Mouse (Mus musculus) ovary, postnatal 14 days (tissue): ENCODE data around the gene Bend4.

Source experiments
- DNase-seq: peaks from one replicate; pipeline ENCODE4 v3.0.0; 2022; ENCODE audit warnings: low spot score

The Bend4 gene

DNA sequence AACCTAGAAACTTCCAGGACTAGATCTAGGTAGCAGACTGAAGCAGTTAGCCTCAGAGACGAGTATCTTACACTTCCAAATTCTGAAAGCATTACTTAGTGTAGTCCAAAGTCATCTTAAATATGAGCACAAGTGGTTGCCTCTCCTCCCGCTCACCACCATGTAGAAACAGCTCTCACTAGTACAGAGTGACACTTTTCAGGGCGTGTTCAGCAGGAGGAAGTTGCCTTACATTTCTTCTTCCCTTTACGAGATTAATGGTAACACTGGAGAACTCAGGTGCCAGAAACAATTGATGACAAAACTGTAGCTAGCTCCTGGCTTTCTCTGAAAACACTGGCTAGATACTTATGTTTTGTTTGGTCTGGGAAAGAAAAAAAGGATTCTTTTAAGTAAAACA, 8.7 kb downstream of the Bend4 start:
- DNase-seq: no peak

DNA sequence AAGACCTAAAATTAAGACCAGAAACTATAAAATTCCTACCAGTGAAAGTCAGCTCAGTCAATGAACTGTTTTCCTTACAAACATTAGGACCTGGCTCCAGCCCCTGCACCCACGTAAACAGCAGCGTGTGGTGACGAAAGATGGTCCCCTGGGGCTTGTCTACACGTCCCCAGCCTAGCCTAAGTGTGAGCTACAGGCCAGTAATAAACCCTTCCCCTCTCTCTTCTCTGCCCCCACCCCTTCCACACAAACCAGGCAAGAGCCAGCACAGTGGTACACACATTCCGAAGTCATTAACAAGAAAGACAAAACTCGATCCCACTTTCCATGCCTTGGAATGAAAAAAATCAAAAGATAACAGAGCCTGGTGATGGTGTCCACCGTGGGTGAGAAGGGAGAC, 16.6 kb downstream of the Bend4 start:
- DNase-seq: no peak

GRCm38 (mm10) chr5:67410426-67410825, 17.7 kb downstream of the Bend4 start:
- no peak for DNase-seq

DNA sequence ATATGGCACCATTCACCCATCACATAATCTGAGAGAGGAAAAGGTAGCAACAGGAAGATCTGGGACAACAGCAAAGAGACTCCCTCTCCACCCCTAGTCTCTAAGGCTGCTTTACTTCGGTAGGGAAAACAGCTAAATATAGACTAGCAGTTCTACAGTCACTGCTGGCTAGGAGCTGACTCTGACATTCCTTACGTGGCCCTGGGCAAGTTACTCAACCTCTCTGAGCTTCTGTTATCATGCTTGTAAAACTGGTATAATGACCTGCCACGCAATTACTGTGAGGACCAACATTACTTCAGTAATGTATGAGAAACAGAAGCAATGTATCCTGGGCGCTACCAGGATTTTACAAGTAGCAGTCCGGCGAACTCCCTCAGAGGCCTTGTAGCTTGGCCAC, 19.7 kb downstream of the Bend4 start:
- DNase-seq: no peak

DNA sequence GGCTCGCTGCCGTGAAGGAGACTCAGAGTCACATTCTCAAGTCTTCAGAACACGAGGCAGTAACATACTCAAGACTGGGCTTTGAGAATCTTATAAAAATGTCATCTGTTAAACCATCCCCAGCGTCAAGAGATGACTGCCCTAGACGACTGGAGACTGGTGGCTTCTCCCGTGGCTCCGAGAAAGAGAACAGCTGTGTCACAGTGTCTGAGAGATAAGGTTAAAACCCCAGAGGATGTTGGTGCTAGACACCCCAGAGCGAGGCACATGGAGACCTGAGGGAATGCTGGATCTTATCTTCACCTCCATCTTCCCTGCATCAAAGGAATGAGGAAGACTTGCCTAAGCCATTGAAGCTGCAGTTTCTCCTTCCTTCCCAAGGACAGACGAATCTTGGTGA, 23.2 kb downstream of the Bend4 start:
- DNase-seq: no peak

GRCm38 (mm10) chr5:67404380-67404779, 23.7 kb downstream of the Bend4 start:
- DNase-seq: no peak

DNA sequence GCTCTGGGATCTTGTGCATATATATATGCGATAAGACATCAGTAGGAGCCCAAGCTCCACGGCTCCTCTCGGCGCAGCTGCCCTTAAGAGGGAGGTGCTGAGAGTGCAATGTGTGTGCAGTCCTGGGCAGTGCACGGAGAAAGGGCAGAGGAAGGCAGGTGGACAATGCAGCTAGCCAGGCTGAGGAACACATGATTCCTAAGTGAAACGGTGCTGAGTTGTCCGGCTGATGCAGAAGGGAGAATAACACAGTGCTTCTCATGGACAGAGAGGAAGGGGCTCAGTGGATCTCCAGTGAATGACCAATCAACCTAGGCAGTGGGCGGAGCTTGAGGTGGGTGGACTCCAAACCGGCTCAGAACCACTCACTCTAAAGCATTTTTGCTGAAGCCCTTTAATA, 26.5 kb downstream of the Bend4 start:
- DNase-seq: no peak

DNA sequence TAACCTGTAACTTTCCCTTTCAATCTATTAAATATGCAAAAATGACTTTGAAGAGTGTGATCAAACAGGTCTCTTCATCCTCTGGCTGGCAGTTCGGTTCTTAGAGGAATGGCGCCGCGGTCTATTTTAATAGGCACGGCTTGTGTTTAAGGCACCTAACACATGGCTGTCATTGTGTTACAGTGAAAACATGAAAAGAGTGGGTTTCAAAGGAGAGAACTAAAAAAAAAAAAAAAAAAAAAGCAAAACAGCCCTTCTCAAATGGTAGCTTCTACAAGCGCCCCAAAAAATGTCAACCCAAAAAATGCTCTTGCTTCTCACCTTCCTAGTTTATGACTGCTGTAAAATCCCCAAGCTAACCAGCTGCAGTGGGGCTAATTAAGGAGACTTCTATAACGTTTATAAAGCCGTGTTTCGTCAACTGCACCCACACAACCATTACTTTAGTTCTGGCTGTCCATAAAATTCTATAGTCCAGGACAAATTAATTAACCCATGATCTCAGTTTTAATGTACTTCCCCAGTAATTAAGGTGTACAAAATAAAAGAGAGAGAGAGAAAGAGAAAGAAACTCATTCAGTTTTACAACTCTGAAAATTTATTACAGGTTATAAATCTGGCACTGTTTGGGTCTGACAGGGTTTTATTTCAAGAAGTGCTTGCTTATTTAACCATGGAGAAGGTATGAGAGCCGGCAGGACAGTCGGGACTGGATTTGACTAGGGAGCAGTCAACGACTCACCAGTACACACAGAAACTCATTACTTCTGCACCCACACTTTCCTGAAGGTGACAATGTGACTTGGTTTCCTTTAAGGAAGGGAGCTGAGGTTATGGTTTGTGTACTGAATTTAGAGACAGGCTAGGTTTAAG, 27.3 kb downstream of the Bend4 start:
- DNase-seq: no peak

DNA sequence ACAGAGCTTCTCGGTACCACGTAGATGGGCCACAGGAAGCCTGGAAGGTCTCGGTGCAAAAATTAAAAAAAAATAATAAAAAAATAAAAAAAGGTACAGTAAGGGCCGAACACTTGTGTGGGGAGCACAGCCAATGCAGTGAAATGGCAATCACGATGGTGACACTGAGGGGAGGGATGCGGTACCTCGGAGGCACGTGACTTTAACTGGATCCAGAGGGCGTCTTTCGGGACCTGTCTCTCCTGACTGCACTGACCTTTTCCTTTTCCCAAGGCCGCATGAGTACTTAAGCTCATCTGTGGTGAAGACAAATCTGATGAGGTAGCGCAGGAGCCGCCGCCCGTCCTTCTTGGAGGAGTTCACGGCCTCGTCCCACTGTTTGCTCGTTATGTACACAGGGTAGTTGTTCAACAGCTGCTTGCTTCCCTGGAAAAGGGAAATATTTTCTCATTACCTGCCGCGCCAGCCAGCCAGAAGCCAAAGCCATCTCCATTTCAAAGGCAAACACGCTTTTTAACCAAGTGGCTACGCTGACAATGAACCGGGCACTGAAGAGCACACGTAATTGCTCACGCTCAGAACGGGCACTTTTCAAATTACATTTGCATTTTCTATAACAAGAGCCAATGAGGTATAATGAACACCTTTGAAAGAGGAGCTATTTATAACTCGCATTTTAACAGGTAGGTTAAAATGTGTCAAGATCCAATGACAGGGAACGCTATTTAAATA, 28.1 kb downstream of the Bend4 start:
- DNase-seq: no peak

DNA sequence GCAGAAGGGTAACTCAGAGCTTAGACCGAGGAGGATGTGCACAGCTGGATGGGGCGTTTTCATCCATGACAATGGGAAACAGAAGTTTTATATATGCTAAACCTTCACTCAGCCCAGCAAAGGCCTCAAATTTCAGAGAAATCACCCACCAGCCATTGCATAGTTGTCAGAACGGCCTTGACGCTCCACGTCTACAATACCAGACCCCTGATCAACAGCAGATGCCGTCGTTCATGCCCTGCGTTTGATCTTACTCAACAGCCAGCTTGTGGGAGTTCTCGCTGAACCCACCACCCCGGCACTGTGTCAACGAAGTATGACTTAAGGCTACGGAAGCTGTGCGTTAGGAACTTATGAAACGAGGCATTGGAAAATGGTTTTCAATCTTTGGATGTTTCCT, 30.9 kb downstream of the Bend4 start:
- DNase-seq: no peak

DNA sequence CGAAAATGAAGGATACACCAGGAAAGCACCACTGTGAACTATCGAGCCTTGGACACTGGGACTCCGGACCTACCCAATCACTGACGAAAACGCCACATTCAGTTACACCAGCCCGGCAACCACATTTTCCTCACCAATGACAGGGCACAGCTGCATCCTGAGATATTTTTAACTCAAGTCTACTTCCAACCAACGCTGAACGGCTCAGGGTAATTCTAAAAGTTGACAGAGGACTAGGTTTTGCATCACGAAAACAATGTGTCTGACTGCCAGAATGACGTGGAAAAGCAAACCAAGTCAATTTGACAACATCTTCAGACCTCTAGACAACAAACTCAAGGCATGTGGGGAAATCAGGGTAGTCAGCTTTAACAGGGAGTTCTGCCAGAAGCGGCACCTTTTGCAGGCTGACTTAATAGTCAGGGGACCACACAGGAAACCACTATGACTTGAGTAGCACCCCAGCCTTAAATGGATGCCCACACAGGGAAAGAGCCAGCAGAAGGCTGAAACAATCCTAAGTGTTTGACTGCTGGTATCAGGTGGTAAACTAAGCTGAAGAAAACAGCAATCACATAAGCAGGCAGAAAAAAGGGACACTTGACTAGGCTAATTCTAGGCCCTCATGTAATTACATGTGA, 32.8 kb downstream of the Bend4 start:
- DNase-seq: no peak

- DNase-seq: no peak
Observed at GRCm38 (mm10) chr5:67393951-67394350, 34.2 kb downstream of the Bend4 start.

GRCm38 (mm10) chr5:67382556-67382955, 45.6 kb downstream of the Bend4 start:
- DNase-seq: no peak

DNA sequence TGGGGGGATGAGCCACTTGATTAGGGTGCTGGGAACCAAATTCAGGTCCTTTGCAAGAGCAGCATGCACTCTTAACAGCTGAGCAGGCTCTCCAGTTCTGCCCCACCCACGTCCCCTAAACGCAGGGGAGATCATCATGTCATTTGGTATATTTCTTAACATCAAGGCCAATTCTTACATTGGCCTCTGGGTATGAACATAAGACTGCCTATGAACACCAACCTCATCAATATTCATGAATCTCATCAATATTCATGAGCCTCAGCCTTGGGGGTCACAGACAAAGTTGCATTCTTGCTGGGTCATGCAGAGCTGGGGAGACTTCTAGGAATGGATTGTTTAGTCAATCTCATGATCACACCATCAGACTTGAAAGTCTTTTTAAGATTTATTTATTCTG, 46.4 kb downstream of the Bend4 start:
- DNase-seq: no peak

GRCm38 (mm10) chr5:67377044-67377621, 51.0 kb downstream of the Bend4 start:
- DNase-seq: no peak

DNA sequence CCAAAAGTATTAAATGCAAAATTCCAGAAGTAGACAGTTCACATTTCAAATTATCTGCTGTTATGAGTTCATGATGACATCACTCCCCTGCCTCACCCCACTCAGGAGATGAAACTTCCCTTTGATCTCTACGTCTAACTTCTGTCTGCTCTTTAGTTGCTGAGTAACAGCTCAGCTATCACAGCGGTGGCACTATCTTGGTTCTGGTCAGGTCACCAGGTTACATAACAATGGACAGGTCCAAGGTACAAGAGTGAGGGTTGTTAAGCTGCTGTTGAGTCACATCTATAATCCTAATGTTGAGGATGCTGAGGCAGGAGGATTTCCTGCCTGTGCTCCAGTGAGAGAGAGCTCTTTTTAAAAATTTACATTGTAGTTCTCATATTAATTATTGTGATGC, 65.2 kb downstream of the Bend4 start:
- no peak for DNase-seq

DNA sequence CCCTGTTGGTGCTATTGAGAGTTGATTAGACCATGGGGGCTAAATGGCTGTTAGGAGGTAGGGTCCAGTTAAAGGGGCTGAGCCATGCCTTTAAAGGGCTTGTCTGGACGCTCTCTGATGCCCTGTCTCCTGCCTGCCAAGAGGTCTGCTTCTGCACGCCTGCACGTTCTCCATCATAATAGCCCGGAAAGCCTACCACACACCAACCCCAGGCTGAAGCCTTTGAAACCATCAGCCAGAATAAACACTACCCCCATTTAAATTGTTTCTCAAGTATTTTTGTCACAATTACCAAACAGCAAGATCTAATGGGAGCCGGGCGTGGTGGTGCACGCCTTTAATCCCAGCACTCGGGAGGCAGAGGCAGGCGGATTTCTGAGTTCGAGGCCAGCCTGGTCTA, 65.8 kb downstream of the Bend4 start:
- no peak for DNase-seq

DNA sequence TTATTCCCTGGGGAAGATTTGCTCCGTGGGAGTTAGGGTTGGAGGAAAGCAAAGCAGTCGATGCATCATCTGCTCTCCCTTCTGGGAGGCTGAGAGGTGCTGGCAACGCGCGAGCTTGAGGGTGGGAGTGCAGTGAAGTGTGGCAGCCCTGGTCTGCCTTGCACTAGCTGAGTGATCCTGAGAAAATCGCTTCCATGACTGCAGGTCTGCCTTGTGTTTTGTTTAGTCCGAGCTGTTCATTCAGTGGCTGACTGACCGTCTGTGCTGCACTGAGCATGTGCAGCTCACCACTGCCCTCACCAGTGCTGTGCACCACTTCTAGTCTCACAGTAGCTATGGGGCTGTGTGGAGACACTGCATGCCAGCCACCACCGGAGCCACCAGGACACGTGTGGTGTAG, 79.2 kb downstream of the Bend4 start:
- DNase-seq: no peak

- no peak for DNase-seq
Observed at GRCm38 (mm10) chr5:67347060-67347459, 81.0 kb downstream of the Bend4 start.
